Mouse (Mus musculus) hindbrain, embryonic 12.5 days (tissue): ENCODE data around the gene Kctd15. TPM values are rescaled to one million over a fixed set of nuclear protein-coding genes. Genes with fewer than 3 reads are reported as not detected.

Experiments used
- ATAC-seq: fragments of 200-750 bp; cut with Nextera tagmentation; 2 replicates; pipeline ENCODE4 v1.8.0; 2017; ENCODE audit warnings: moderate TSS enrichment; ENCODE audit not compliant: low FRiP score
- H3K27ac ChIP-seq: fragments of 300-500 bp; sonication (generic); 2 replicates; pipeline ENCODE4 v1.5.1; 2016; ENCODE audit warnings: mild to moderate bottlenecking
- H3K27me3 ChIP-seq: fragments of 300-500 bp; sonication (generic); 2 replicates; pipeline ENCODE4 v1.6.1; 2016; ENCODE audit warnings: mild to moderate bottlenecking
- H3K36me3 ChIP-seq: fragments of 300-500 bp; sonication (generic); 2 replicates; pipeline ENCODE4 v1.6.1; 2016; ENCODE audit warnings: mild to moderate bottlenecking
- H3K4me1 ChIP-seq: fragments of 300-500 bp; sonication (generic); 2 replicates; pipeline ENCODE4 v1.6.1; 2016
- H3K4me2 ChIP-seq: fragments of 300-500 bp; sonication (generic); replicated peaks from 2 replicates; pipeline ENCODE4 v1.6.1; 2016; ENCODE audit warnings: mild to moderate bottlenecking
- H3K4me3 ChIP-seq: fragments of 300-500 bp; sonication (generic); 2 replicates; pipeline ENCODE4 v1.5.1; 2016; ENCODE audit warnings: mild to moderate bottlenecking
- H3K9ac ChIP-seq: fragments of 300-500 bp; sonication (generic); 2 replicates; pipeline ENCODE4 v1.6.1; 2016; ENCODE audit warnings: mild to moderate bottlenecking, moderate library complexity
- H3K9me3 ChIP-seq: fragments of 300-500 bp; sonication (generic); replicated peaks from 2 replicates; pipeline ENCODE4 v1.6.1; 2016; ENCODE audit warnings: mild to moderate bottlenecking
- WGBS: fragments of 180-500 bp; shearing (Covaris S2); methylation state at CpG from one replicate; pipeline ENCODE4 v1.1.7; 2016; 5-methylcytosine and 5-hydroxymethylcytosine counted together
- polyA plus RNA-seq: library from polyadenylated mRNA; unstranded; fragments of >200 nt; fragmentation: Nextera tagmentation; extraction: Ambion mirVana; gene quantifications from 2 replicates; pipeline ENCODE4 v1.2.1, GENCODE M21; 2016

Gene Kctd15
- polyA plus RNA-seq, 1 experiment from 2014 or later = 42.1 TPM

DNA sequence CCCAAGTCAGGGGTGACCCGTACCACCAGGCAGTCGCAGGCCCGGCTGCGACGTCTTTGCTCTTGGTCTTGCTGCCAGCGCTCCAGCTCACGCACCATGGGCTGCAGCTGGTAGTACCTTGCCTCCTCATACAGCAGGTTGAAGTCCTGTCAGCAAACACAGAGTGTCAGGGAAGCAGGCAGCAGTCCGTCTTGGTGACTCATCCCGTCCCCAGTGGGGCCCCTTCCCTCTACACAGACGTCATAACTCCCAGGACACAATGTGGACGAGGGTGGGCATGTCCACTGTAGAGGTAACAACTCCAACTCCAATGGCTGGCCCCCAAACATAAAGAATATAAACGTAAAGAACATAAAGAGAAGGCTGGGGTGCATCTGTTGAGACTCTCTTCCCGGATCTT lies 14.6 kb downstream of the Kctd15 start:
- no peak overlapping the region for H3K9ac ChIP-seq
- ATAC-seq = no peak
- H3K27me3 ChIP-seq = no peaks in the 10 kb centered on the region
- no peak overlapping the region for H3K4me3 ChIP-seq
- no peaks in the 10 kb centered on the region for H3K9me3 ChIP-seq
- peaks cover 34% of the 10 kb centered on the region for H3K4me1 ChIP-seq
- WGBS = 89% methylated on average over 13 of the region's 13 CpGs
- H3K27ac ChIP-seq = no peak overlapping the region
- H3K4me2 ChIP-seq = no peak overlapping the region
- H3K36me3 ChIP-seq = peaks cover 85% of the 10 kb centered on the region

DNA sequence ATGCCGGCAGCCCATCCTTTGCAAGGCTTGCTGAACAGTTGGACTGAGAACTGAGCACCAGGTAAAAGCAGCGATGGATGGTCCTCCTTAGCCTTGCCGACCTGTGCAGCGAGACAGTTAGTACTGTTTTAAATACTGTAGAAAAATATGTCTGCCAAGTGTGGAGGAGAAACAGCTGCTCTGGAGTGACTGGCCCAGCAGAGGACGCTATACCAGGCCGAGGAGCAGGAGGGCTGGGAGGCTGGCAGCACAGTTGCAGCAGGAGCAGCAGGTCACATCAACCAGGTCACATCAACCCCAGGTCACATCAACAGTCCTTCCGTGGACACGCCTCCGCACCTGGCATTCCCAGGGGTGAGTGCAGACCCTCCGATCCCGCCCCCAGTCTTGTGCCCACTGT lies 16.7 kb downstream of the Kctd15 start:
- 87% methylated on average over 11 of the region's 11 CpGs for WGBS

DNA sequence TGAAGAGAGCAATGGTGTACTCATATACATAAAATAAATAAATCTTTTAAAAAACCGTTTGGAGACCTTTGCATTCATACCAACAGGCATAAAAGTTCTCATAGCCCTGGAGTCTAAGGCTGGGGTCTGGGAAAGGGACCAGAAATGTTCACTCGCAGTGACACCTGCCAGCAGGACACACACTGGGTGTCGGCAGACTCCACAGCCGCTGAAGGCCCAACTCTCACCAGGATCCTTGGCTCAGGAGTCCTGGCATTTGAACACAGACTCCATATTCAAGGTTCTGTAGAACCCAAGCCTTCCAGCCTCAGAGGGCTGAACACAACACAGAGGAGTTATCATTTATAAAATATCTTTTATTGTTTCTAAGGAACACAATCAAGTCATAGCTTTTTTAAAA lies 19.9 kb downstream of the Kctd15 start:
- H3K4me2 ChIP-seq = no peak overlapping the region
- peaks cover 4% of the 10 kb centered on the region; the same call in 1 of the 2 replicates for H3K4me1 ChIP-seq
- H3K27ac ChIP-seq = no peak overlapping the region
- no peaks in the 10 kb centered on the region for H3K9me3 ChIP-seq
- H3K36me3 ChIP-seq = peaks cover 33% of the 10 kb centered on the region
- H3K27me3 ChIP-seq = no peaks in the 10 kb centered on the region
- 85% methylated on average over 4 of the region's 4 CpGs for WGBS
- no peak overlapping the region for H3K9ac ChIP-seq
- no peak overlapping the region for H3K4me3 ChIP-seq
- no peak for ATAC-seq

More for the DNA sequence above, 16.7 kb downstream of the Kctd15 start:
- Histone ChIP-seq H3K27ac (no peak overlapping the region), H3K4me1 (peaks cover 16% of the 10 kb centered on the region), H3K4me3 (no peak overlapping the region), H3K36me3 (peaks cover 64% of the 10 kb centered on the region), H3K4me2 (no peak overlapping the region), H3K9me3 (no peaks in the 10 kb centered on the region), H3K9ac (no peak overlapping the region), H3K27me3 (no peaks in the 10 kb centered on the region)
- 0 out of 2 replicates have a peak, but pooled peaks have one; percentile 23 for ATAC-seq

DNA sequence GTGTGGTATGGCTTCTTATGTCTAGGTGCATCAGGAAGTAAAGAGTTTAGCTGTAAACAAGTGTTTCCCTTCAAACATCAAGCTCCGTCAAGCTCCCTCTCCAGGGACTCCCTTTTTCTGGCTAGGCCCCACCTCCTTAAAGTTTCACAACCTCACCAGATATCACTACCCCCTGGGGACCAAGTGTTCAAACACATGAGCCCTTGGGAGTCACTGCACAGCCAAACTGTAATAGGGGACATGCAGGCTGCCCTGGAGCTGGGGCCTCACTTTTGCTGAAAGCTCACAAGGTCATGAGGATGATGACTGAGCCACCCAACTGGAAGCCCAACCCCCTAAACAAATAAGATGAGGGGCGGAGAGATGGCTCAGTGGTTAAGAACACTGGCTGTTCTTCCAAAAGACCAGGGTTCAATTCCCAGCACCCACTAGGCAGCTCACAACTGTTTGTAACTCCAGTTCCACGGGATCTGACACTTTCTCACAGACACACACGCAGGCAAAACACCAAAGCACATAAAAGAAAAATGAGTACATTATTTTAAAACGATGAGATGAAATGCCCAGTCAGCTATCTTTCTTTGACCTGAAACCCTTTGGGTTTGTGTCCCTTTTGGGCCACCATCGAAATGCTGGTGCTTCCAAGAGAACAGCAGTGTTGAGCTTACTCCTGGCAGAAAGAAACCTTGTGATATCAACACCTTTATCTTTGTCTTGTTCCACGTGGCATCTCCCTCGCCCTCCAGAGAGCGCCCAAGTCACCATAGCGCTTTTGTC lies 23.4 kb downstream of the Kctd15 start:
- no peaks in the 10 kb centered on the region for H3K9me3 ChIP-seq
- WGBS = 87% methylated on average over 10 of the region's 10 CpGs
- H3K4me3 ChIP-seq = no peak overlapping the region
- H3K4me1 ChIP-seq = peaks cover 16% of the 10 kb centered on the region
- ATAC-seq = no peak
- no peak overlapping the region for H3K4me2 ChIP-seq
- no peaks in the 10 kb centered on the region for H3K36me3 ChIP-seq
- H3K9ac ChIP-seq = no peak overlapping the region
- H3K27me3 ChIP-seq = no peaks in the 10 kb centered on the region
- no peak overlapping the region for H3K27ac ChIP-seq

DNA sequence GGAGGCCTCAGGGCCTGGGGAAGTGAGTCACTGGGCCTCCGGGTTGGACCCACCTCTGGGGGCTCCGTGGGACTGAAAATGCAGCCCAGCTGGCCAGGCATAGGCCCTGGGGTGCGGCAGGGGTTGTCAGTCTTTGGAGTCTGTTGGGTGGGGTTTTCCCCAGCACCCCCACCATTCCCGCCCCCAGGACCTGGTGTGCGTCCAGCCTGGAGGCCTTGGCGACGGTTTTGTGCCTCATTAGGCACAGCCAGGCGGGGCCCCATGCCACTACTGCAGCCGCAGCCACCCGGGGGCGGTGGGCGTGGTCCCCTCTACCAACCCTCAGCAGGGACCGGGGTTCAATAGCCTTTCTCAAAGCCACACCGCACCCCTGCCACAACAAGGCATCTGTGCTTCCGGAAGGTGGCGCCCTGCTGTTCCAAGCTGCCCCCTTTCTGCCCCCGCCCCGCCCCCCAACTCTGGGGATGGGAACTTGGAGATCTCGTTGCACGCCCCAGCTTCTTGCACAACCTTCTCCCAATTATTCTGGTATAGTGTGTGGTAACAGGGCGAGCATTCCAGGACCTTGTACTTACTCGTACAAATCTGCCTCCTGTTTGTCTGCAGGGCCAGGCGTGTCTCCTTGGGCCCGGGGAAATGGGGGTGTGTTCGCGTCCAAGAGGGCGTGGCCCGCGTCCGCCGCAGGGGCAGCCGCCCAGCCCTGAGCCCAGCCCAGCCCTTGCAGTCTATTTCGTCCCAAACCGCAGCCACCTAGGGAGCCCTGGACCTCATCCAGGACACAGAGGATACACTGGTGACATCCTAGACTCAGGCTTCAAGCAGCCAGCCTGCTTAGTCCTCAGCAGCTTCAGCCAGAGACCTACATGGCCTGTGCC lies 26.1 kb downstream of the Kctd15 start:
- 1% methylated on average over 34 of the region's 34 CpGs for WGBS
- peak overlapping the region; percentile 68 for H3K27ac ChIP-seq

DNA sequence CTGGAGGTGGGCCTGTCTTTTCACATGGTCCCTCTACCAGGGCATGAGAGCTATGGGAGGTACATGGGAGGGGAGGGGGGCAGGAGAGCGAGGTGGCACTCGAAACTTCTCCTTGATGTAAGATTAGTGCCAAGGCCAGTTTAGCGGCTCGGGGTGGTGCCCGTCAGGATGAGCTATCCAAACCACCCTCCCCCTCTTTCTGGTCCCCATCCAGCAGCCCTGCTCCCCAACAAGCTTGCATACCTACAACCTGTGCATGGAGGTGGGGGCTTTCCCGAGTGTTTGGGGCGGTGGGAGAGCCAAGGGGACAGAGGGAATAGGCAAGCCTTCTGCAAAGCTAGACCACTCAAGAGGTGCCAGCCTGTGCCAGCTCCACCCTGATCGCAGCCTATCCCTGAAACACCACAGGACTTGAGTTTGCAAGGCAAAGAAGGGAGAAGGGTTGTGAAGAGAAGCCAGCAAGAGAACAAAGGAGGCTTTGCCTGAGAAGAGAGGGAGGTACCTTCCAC lies 26.8 kb downstream of the Kctd15 start:
- H3K4me3 ChIP-seq = peak overlapping the region; percentile 31
- no peaks in the 10 kb centered on the region for H3K9me3 ChIP-seq
- ATAC-seq = no peak; the same call in none of the 2 replicates
- H3K9ac ChIP-seq = peak overlapping the region; percentile 52
- no peaks in the 10 kb centered on the region for H3K36me3 ChIP-seq
- no peaks in the 10 kb centered on the region for H3K27me3 ChIP-seq
- H3K4me2 ChIP-seq = peak overlapping the region; percentile 60
- peak overlapping the region; percentile 68 for H3K27ac ChIP-seq
- 34% methylated on average over 8 of the region's 8 CpGs for WGBS
- H3K4me1 ChIP-seq = peaks cover 16% of the 10 kb centered on the region

More for the DNA sequence above, 26.1 kb downstream of the Kctd15 start:
- peak overlapping the region; percentile 52 for H3K9ac ChIP-seq
- H3K4me2 ChIP-seq = peak overlapping the region; percentile 60
- ATAC-seq = peak; percentile 91
- peak overlapping the region; percentile 31 for H3K4me3 ChIP-seq
- no peaks in the 10 kb centered on the region for H3K9me3 ChIP-seq
- H3K4me1 ChIP-seq = peaks cover 16% of the 10 kb centered on the region
- H3K36me3 ChIP-seq = no peaks in the 10 kb centered on the region
- no peaks in the 10 kb centered on the region for H3K27me3 ChIP-seq

DNA sequence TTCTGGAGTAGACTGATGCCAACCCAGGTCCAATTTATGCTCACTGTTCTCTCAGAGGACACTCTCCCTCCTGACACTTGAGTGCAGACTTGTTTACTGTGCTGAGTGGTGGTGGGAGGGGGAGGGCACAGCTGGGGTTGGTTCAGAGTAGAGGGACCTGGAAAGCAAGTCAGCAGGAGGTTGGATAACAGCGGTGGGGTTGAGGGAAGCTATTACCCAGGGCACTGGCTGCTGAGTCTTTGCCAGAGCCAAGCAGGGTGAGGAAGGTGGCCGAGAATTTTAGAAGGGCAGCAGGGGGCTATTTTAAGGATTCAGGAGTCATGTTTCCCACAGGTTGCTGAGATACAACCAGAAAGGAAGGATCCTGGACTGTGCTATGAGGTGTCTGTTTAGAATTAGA lies 36.1 kb downstream of the Kctd15 start:
- Histone ChIP-seq H3K27ac (no peak overlapping the region), H3K9me3 (0 out of 2 replicates have a peak, but pooled peaks cover 2% of the 10 kb centered on the region), H3K4me2 (no peak overlapping the region), H3K4me1 (no peaks in the 10 kb centered on the region), H3K36me3 (no peaks in the 10 kb centered on the region), H3K4me3 (no peak overlapping the region), H3K9ac (no peak overlapping the region), H3K27me3 (peaks cover 3% of the 10 kb centered on the region; the same call in 1 of the 2 replicates)
- WGBS = 33% methylated on average over 2 of the region's 2 CpGs
- no peak for ATAC-seq

DNA sequence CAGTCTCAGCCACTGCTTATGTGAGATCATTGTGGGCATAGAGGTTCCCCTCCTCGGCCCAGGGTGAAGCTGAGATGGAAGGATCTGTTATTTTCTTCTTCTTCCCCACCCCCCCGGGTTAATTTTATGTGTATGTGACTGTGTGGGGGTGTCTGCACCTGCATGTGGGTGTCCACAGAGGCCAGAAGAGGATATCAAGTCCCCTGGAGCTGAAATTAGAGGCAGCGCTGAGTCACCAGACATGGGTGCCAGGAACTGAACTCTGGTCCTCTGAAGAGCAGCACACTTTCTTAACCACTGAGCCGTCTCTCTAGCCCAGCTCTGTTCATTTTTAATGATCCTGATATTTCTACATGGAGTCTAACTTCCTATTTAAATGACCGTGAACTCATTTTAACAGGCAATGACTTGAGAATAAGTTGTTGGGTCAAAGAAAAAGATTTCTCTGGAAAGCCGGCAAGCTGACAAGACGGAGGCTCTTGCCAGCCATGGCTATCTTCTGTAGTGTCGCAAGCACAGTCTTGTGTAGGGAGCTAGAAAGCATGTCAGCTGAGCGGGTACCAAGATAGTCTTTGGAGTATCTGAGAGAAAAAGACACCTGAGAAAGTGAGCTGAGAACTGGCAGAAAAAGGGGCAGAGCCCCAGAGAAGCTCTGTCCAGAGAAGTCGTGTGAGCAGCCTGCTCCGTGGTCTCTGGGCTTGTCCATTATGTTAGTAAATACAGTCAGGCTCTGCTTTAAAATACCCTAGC lies 38.2 kb downstream of the Kctd15 start:
- Histone ChIP-seq H3K4me1 (no peaks in the 10 kb centered on the region), H3K27ac (no peak overlapping the region), H3K4me2 (no peak overlapping the region), H3K27me3 (peaks cover 3% of the 10 kb centered on the region; the same call in 1 of the 2 replicates), H3K9ac (no peak overlapping the region), H3K36me3 (no peaks in the 10 kb centered on the region), H3K9me3 (0 out of 2 replicates have a peak, but pooled peaks cover 2% of the 10 kb centered on the region), H3K4me3 (no peak overlapping the region)
- WGBS = 81% methylated on average over 11 of the region's 11 CpGs
- no peak for ATAC-seq

DNA sequence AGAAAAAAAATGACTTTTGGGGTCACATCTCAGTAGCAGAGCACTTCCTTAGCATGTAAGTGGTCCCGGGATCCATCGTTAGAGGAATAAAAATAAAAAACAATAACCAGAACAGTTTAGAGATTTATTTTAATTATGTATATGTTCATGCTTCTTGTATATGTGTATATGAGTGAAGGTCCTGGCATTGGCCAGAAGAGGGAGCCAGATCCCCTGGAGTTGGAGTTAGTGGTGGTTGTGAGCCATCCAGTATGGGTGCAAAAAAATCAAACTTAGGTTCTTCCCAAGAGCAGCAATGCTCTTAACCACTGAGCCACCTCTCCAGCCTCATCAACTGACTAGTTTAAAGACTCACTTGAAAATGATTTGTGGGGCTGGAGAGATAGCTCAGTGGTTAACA lies 40.3 kb downstream of the Kctd15 start:
- Histone ChIP-seq H3K4me2 (no peak overlapping the region), H3K9me3 (0 out of 2 replicates have a peak, but pooled peaks cover 2% of the 10 kb centered on the region), H3K27ac (no peak overlapping the region), H3K36me3 (no peaks in the 10 kb centered on the region), H3K4me1 (no peaks in the 10 kb centered on the region), H3K9ac (no peak overlapping the region), H3K27me3 (peaks cover 3% of the 10 kb centered on the region; the same call in 1 of the 2 replicates), H3K4me3 (no peak overlapping the region)
- no peak for ATAC-seq
- 94% methylated on average over 2 of the region's 2 CpGs for WGBS

DNA sequence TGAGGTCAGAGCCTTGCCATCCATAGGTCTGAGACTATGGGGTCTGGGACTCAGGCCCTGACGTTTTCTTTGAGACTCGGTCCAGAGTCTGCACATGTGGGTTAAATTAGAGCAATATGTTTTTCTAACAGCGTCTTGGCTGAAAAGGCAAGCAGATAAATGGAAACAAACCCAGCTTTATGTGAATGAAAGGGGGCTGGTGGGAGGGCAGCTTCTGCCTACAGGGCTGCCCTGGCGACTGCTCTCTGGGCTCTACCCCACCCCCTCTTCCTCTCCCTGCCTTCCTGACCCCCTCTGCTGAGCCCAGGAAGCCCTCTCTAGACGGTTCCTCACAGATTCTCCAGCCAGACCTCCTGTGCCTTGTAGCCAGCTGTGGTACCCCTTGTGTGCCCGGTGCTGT lies 46.1 kb downstream of the Kctd15 start:
- WGBS = 44% methylated on average over 6 of the region's 6 CpGs
- no peaks in the 10 kb centered on the region for H3K9me3 ChIP-seq
- no peaks in the 10 kb centered on the region for H3K27me3 ChIP-seq
- H3K36me3 ChIP-seq = no peaks in the 10 kb centered on the region
- H3K4me2 ChIP-seq = no peak overlapping the region
- ATAC-seq = no peak
- no peak overlapping the region for H3K9ac ChIP-seq
- peak overlapping the region; percentile 49 for H3K27ac ChIP-seq
- H3K4me1 ChIP-seq = peaks cover 32% of the 10 kb centered on the region
- no peak overlapping the region for H3K4me3 ChIP-seq

DNA sequence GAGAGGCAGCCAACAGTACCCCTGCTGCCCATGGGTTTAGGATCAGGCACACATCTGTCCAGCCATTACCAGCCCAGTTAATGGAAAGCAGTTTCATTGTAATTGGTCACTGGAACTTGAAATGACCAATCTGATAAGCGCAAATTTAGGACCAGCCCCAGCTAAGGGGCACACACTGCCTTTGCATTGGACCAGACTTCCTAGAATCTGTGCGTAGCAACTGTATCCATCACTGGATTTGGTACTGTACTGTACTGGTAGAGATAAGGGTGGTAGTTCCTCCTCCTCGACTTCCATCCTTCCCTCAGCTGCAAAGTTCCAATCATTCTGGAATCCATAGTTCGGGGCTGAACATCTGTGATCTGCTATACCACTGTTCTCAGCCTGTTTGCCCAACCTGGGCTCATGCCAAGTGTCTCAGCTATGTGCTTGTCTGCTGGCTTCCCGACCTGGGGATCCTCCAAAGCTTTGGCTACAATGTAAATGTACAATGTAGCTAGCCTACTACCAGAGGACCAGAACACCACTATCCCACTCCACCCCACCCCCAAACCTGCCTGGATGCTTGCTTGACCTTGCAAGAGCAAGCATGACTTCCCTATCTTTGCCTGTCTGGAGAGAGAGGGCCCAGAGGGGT lies 49.1 kb downstream of the Kctd15 start:
- Histone ChIP-seq H3K9me3 (no peaks in the 10 kb centered on the region), H3K4me3 (no peak overlapping the region), H3K36me3 (no peaks in the 10 kb centered on the region), H3K9ac (no peak overlapping the region; the same call in 1 of the 2 replicates), H3K27ac (peak overlapping the region; percentile 86), H3K4me1 (peaks cover 32% of the 10 kb centered on the region), H3K27me3 (no peaks in the 10 kb centered on the region), H3K4me2 (no peak overlapping the region)
- ATAC-seq = peak; percentile 46
- WGBS = 73% methylated on average over 5 of the region's 5 CpGs
